Mouse (Mus musculus) liver, embryonic 12.5 days (tissue): ENCODE measurements around the gene Edar. TPM values are rescaled to one million over a fixed set of nuclear protein-coding genes. Genes with fewer than 3 reads are reported as not detected.

Experiments used
- ATAC-seq: fragments of 200-750 bp; cut with Nextera tagmentation; 2 replicates; pipeline ENCODE4 v1.8.0; 2017; ENCODE audit warnings: moderate number of reproducible peaks, mild to moderate bottlenecking, moderate library complexity
- H3K27ac ChIP-seq: fragments of 300-500 bp; sonication (generic); 2 replicates; pipeline ENCODE4 v1.5.1; 2016; ENCODE audit warnings: mild to moderate bottlenecking
- H3K27me3 ChIP-seq: fragments of 300-500 bp; sonication (generic); replicated peaks from 2 replicates; pipeline ENCODE4 v1.6.1; 2016; ENCODE audit warnings: mild to moderate bottlenecking, moderate library complexity
- H3K36me3 ChIP-seq: fragments of 300-500 bp; sonication (generic); 2 replicates; pipeline ENCODE4 v1.6.1; 2016; ENCODE audit warnings: mild to moderate bottlenecking, moderate library complexity
- H3K4me1 ChIP-seq: fragments of 300-500 bp; sonication (generic); 2 replicates; pipeline ENCODE4 v1.6.1; 2016
- H3K4me2 ChIP-seq: fragments of 300-500 bp; sonication (generic); 2 replicates; pipeline ENCODE4 v1.6.1; 2016; ENCODE audit warnings: mild to moderate bottlenecking, moderate library complexity
- H3K4me3 ChIP-seq: fragments of 300-500 bp; sonication (generic); 2 replicates; pipeline ENCODE4 v1.5.1; 2016; ENCODE audit warnings: mild to moderate bottlenecking, moderate library complexity
- H3K9ac ChIP-seq: fragments of 300-500 bp; sonication (generic); 2 replicates; pipeline ENCODE4 v1.6.1; 2016; ENCODE audit warnings: mild to moderate bottlenecking, moderate library complexity
- H3K9me3 ChIP-seq: fragments of 300-500 bp; sonication (generic); replicated peaks from 2 replicates; pipeline ENCODE4 v1.6.1; 2016; ENCODE audit warnings: mild to moderate bottlenecking, moderate library complexity
- WGBS: fragments of 180-500 bp; shearing (Covaris S2); methylation state at CpG from one replicate; pipeline ENCODE4 v1.1.7; 2016; ENCODE audit not compliant: insufficient replicate concordance; 5-methylcytosine and 5-hydroxymethylcytosine counted together
- polyA plus RNA-seq: library from polyadenylated mRNA; unstranded; fragments of >200 nt; fragmentation: Nextera tagmentation; extraction: Ambion mirVana; gene quantifications from 2 replicates; pipeline ENCODE4 v1.2.1, GENCODE M21; 2016

Edar gene
- polyA plus RNA-seq, 1 experiment from 2014 or later: 0.06 TPM

DNA sequence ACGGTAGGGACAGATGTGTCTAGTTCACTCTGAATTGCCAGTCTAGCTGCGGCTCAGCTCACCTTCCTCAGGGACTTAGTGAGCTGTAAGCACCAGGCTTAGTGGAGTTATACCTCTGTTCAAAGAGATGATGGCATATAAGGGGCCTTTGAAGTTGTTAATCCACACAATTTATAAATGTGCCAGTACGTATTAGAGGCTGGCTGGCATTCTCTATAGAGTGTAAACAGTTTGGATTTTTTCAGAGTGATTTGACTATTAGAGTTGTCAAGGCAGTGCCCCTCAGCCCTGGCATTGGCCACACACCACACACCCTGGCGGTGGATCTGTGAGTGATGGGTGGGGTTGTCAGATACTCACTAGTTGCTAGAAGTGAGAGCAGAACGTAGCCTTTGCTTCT is 58.9 kb downstream of the Edar start:
- H3K27ac ChIP-seq: no peak overlapping the region
- no peaks in the 10 kb centered on the region for H3K9me3 ChIP-seq
- H3K4me1 ChIP-seq: no peaks in the 10 kb centered on the region
- no peak overlapping the region for H3K4me2 ChIP-seq
- 68% methylated on average over 5 of the region's 5 CpGs for WGBS
- no peak overlapping the region for H3K9ac ChIP-seq
- H3K4me3 ChIP-seq: no peak overlapping the region
- no peaks in the 10 kb centered on the region for H3K36me3 ChIP-seq
- ATAC-seq: no peak
- H3K27me3 ChIP-seq: no peaks in the 10 kb centered on the region

DNA sequence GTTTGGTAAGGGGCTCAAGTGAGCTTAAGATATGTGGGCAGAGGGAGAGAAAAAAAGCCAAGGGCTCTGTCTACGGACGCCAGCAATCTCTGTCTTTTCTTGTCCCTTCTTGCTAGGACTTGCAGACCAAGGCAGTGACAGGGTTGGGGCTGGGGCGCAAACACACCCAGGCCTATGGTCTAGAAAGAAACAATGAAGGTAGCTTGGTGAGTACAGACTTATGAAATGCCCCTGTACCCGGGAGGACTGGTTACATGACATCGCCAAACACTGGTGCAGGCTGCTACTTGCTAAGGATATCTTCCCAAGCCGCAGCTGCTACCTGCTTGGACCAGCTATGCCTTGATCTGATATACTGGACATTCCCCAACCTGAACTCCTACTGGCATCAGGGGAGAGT is 60.9 kb downstream of the Edar start:
- Histone ChIP-seq H3K27me3 (no peaks in the 10 kb centered on the region), H3K36me3 (no peaks in the 10 kb centered on the region), H3K9ac (no peak overlapping the region), H3K27ac (no peak overlapping the region), H3K4me3 (no peak overlapping the region), H3K4me1 (no peaks in the 10 kb centered on the region), H3K4me2 (no peak overlapping the region), H3K9me3 (no peaks in the 10 kb centered on the region)
- WGBS: 67% methylated on average over 6 of the region's 6 CpGs
- ATAC-seq: no peak

DNA sequence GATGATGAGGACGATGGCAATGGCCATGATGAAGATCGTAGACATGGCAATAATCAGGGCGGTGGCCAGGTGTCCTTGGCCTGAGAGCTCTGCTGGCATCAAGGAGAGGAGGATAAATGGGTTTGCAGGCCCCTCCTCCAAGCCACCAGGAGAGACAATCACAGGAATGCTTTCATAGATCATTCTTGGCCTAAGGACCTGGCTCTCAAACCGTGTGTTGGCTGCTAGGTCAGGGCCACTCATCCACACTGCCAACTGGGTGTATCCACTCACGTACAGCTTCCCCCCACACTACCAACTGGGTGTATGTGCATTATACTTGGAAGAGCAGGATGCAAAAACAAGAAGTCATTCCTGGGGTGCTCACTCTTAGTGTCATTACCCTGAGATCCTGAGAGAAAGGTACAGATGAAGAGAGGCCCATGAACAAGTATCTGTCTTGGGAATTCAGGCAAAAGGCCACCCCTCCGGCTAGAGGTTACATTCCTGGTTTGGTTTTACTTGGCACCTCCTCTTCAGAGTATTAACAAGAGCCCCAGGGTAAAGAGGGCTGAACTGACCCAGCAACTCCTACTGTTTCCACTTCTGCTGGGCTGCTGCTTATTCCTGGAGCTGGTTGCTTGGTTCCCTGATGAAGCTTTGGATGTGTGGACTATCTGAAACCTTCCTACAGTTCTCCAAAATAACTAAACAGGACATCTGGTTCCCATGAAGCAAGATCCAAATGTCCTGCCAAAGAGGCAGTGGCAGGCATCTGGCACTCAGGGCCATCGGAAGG is 64.8 kb downstream of the Edar start:
- Histone ChIP-seq H3K36me3 (no peaks in the 10 kb centered on the region), H3K9ac (no peak overlapping the region), H3K27me3 (no peaks in the 10 kb centered on the region), H3K4me2 (no peak overlapping the region), H3K4me3 (no peak overlapping the region), H3K9me3 (no peaks in the 10 kb centered on the region), H3K27ac (no peak overlapping the region), H3K4me1 (no peaks in the 10 kb centered on the region)
- no peak for ATAC-seq
- 70% methylated on average over 7 of the region's 7 CpGs for WGBS

DNA sequence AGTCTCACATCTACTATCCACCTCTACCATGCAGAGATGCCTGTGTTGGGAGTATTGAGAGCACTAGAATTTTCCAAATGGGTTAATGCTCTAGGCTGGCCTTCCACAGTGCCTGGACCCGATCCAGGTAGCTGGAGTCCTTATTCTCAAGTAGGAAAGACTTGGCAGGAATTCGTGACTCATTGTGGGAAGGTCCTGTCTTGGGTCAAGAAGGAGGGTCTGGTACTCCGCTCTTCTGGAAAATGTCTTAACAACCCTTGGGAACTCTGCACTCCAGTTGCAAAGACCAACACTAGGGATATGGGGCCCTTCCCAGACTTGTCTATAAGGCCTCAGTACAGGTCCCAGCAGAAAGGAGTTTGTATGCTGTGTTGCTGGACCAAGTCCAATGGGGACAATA is 66.6 kb downstream of the Edar start:
- Histone ChIP-seq H3K27me3 (no peaks in the 10 kb centered on the region), H3K27ac (no peak overlapping the region), H3K36me3 (no peaks in the 10 kb centered on the region), H3K9ac (no peak overlapping the region), H3K4me3 (no peak overlapping the region), H3K4me2 (no peak overlapping the region), H3K9me3 (no peaks in the 10 kb centered on the region), H3K4me1 (no peaks in the 10 kb centered on the region)
- ATAC-seq: no peak
- WGBS: 67% methylated on average over 3 of the region's 3 CpGs

DNA sequence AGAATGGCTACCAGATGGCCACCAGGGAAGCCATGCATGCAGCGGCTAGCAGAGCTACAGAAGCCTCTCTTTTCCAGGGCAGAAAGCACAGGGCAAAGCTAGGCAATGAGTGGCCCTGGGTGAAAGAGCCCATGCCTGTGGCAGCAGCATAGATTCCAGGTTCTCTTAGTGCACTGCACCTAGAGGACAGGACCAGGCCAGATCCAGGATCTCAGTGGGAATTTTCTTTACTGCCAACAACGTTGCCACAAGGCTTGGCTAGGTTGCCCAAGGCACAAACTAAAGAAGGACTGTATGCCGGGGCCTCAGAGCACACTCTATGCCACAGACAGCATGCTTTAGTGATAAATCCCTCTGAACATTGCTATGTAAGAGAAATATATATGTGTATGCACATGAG is 69.1 kb downstream of the Edar start:
- 67% methylated on average over 3 of the region's 3 CpGs for WGBS
- ATAC-seq: no peak

DNA sequence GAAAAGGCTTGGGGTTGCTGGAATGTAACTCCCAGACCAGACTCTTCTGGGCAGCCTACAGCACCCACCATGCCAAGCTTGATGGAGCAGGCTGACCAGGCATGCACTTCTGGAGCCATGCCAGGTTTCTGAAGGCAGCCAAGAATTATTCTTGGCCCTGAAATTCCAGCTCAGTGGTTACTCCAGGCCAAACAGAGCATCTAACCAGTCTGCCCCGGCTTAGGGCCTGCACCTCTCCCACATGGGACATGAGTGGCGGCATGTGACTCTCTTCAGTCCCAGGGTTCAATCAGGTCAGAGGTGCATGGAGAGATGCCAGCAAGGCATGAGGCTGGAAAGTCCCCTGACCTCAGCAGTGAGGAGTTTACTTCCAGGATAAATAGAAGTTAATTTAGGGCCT is 70.7 kb downstream of the Edar start:
- Histone ChIP-seq H3K36me3 (no peaks in the 10 kb centered on the region), H3K27me3 (no peaks in the 10 kb centered on the region), H3K9ac (no peak overlapping the region), H3K4me2 (no peak overlapping the region), H3K4me3 (no peak overlapping the region), H3K4me1 (no peaks in the 10 kb centered on the region), H3K27ac (no peak overlapping the region), H3K9me3 (no peaks in the 10 kb centered on the region)
- 50% methylated on average over 2 of the region's 2 CpGs for WGBS
- ATAC-seq: no peak

More for the DNA sequence above, 69.1 kb downstream of the Edar start:
- H3K27ac ChIP-seq: no peak overlapping the region
- no peaks in the 10 kb centered on the region for H3K4me1 ChIP-seq
- H3K9ac ChIP-seq: no peak overlapping the region
- no peak overlapping the region for H3K4me3 ChIP-seq
- no peaks in the 10 kb centered on the region for H3K27me3 ChIP-seq
- H3K9me3 ChIP-seq: no peaks in the 10 kb centered on the region
- H3K36me3 ChIP-seq: no peaks in the 10 kb centered on the region
- no peak overlapping the region for H3K4me2 ChIP-seq

DNA sequence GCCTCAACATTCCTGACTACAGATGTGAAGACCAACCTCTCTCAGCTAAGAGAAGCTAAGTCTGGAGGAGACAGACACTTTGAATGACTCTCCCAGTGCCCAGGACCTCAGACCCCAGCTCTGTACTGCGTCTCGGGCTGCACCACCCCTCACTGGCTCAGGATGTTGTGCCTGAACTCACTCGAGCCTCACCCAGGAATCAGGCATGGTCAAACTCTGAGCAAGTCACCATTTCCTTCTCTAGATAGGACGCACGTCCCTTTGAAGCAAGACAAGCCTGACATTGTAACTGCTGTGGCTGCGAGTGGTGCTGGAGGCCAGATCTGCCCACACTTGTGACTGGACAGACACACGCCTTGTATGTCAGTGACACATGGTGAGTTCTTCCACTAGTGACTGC is 73.5 kb downstream of the Edar start:
- no peaks in the 10 kb centered on the region for H3K4me1 ChIP-seq

DNA sequence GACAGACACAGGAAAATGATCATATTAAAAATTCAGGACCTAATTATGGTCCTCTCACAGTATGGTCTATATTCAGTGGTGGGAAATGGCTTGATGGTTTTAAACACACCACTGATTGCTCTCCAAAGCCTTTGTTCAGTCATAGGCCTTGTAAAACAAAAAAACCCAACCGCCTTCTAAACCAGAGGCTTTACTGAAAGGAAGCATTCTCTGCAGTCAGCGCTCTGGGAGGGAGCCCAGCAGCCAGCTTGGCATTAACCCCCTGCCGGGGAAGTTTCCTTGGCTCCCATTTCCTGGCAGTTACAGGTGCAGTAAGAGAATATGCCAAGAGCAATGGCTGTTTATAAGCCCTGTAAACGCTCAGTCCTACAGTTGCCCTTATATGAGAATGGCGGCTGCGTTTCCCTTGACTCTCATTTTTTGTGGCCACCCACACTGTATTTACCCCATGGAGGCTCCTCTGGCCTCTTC is 74.0 kb downstream of the Edar start:
- Histone ChIP-seq H3K36me3 (no peaks in the 10 kb centered on the region), H3K4me1 (no peaks in the 10 kb centered on the region), H3K4me3 (no peak overlapping the region), H3K9me3 (no peaks in the 10 kb centered on the region), H3K9ac (no peak overlapping the region), H3K27ac (no peak overlapping the region), H3K4me2 (no peak overlapping the region), H3K27me3 (no peaks in the 10 kb centered on the region)
- 45% methylated on average over 6 of the region's 6 CpGs for WGBS
- ATAC-seq: no peak

More for the DNA sequence above, 73.5 kb downstream of the Edar start:
- WGBS: 65% methylated on average over 7 of the region's 7 CpGs
- Histone ChIP-seq H3K27ac (no peak overlapping the region), H3K27me3 (no peaks in the 10 kb centered on the region), H3K4me2 (no peak overlapping the region), H3K9ac (no peak overlapping the region), H3K36me3 (no peaks in the 10 kb centered on the region), H3K9me3 (no peaks in the 10 kb centered on the region), H3K4me3 (no peak overlapping the region)
- ATAC-seq: no peak

DNA sequence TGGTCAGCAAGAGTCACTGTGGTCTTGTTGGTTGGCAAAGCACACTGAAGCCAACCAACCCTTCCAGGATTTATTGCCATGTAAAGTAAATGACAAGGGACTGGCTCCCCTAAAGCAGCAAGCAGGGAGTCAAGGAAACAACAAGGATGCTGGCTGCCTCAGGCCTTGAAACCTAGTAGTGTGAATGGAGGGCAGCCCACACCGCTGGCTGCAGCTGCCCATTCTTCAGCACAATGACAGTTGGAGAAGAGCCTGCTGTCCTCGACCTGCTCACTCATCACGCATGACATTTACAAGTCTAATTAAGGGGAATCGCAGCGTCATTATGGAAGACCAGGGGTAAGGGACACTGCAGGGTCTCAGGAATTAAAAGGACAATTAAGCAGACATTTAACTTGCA is 74.5 kb downstream of the Edar start:
- H3K4me3 ChIP-seq: no peak overlapping the region
- H3K4me2 ChIP-seq: no peak overlapping the region
- H3K27ac ChIP-seq: no peak overlapping the region
- no peaks in the 10 kb centered on the region for H3K36me3 ChIP-seq
- H3K27me3 ChIP-seq: no peaks in the 10 kb centered on the region
- ATAC-seq: no peak
- no peaks in the 10 kb centered on the region for H3K4me1 ChIP-seq
- 30% methylated on average over 5 of the region's 5 CpGs for WGBS
- H3K9me3 ChIP-seq: no peaks in the 10 kb centered on the region
- no peak overlapping the region for H3K9ac ChIP-seq

DNA sequence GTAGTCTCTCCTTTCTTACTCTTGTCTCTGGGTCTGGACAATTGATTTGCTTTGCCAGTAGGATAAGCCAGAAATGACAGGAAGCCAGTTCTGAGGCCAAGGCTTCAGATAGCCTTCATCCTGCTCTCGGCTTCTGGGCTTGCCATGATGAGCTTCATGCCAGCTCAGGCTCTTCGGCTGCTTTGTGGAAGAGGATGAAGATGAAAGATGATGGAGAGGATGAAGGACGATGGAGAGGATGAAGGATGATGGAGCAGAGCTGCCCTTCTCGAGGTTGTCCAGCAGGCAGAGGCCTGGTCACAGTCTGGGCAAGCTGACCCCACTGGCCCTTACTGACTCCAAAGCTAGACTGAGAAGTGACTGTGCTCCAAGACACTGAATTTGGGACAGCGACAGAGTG is 75.3 kb downstream of the Edar start:
- H3K27me3 ChIP-seq: no peaks in the 10 kb centered on the region
- 56% methylated on average over 5 of the region's 5 CpGs for WGBS
- H3K9me3 ChIP-seq: no peaks in the 10 kb centered on the region
- ATAC-seq: no peak
- no peak overlapping the region for H3K4me3 ChIP-seq
- H3K9ac ChIP-seq: no peak overlapping the region
- no peaks in the 10 kb centered on the region for H3K4me1 ChIP-seq
- no peak overlapping the region for H3K27ac ChIP-seq
- H3K36me3 ChIP-seq: no peaks in the 10 kb centered on the region
- H3K4me2 ChIP-seq: no peak overlapping the region

DNA sequence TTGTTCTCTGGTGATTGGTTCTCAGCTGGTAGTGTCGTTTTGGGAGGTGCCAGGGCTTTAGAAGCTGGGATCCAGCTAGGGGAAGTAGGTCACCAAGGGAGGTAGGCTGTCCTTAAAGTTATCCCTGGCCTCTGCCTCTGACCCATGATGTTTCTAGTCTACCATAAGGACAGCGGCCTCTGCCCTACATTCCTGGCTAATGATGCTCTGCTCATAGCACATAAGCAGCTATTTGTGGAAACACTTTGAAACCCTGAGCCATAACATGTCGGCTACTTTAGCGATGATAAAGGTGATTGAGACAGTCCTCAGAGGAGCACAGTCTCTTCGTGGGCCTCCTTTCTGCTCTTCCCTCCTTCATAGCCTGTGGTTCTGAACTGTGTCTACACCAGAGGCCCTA is 79.6 kb downstream of the Edar start:
- Histone ChIP-seq H3K4me2 (no peak overlapping the region), H3K36me3 (no peaks in the 10 kb centered on the region), H3K27ac (no peak overlapping the region), H3K4me3 (no peak overlapping the region), H3K9ac (no peak overlapping the region), H3K4me1 (no peaks in the 10 kb centered on the region), H3K9me3 (no peaks in the 10 kb centered on the region), H3K27me3 (no peaks in the 10 kb centered on the region)
- no peak for ATAC-seq
- WGBS: 46% methylated on average over 5 of the region's 5 CpGs

DNA sequence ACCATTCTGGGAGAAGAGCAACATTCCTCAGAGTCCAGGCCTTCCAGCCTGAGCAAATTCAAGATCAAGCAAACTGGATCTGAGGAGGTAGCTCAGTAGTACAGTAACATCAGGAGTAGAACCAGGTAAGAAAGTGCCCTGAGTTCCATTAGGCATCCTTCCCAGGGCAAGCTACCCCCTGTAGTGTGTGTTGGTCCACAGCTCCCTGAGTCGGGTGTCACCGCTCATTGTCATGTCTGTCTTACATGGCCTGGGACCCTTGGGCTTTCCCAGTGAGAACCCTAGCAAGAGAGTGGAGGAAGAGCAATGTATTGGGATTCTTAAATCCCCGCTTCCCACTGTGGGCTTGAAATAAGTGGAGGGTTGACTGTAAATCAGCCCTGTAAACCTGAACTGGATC is 80.3 kb downstream of the Edar start:
- Histone ChIP-seq H3K27me3 (no peaks in the 10 kb centered on the region), H3K9ac (no peak overlapping the region), H3K4me1 (no peaks in the 10 kb centered on the region), H3K4me3 (no peak overlapping the region), H3K36me3 (no peaks in the 10 kb centered on the region), H3K27ac (no peak overlapping the region), H3K4me2 (no peak overlapping the region), H3K9me3 (no peaks in the 10 kb centered on the region)
- no peak for ATAC-seq
- 72% methylated on average over 3 of the region's 3 CpGs for WGBS

DNA sequence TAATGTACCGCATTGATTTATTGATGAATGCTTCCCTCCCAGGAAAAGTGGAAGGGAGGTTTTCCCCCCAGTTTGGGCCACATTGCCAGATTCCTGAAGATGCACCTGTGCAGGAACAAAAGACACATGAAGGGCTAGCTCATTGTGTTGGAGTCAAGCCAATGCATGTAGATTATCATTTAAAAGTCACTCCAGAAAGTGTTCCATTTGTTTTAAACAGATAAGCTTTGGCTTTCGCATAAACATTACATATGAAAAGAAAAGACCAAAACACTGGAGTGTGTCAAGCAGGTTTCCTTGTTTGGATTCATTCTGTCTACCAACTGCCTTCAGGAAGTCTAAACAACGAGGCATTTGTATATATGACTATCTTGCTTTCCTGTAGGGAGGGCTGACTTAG is 81.0 kb downstream of the Edar start:
- H3K27ac ChIP-seq: no peak overlapping the region
- H3K4me3 ChIP-seq: no peak overlapping the region
- no peak overlapping the region for H3K4me2 ChIP-seq
- no peak for ATAC-seq
- H3K9ac ChIP-seq: no peak overlapping the region
- H3K4me1 ChIP-seq: no peaks in the 10 kb centered on the region
- H3K27me3 ChIP-seq: no peaks in the 10 kb centered on the region
- 65% methylated on average over 3 of the region's 3 CpGs for WGBS
- no peaks in the 10 kb centered on the region for H3K36me3 ChIP-seq
- H3K9me3 ChIP-seq: no peaks in the 10 kb centered on the region
